Mouse (Mus musculus) stomach, postnatal 0 days (tissue): ENCODE measurements at regions not wholly inside any gene's neighbourhood (a gene's known extent, or its start where the extent isn't known, plus 50 kb on each side); places are given as distances from the start of the nearest gene placed in this dataset.

Experiments used
- CTCF ChIP-seq: IDR thresholded peaks from 2 replicates; pipeline ENCODE4 v1.5.1; 2016; ENCODE audit warnings: antibody characterized with exemption, low read depth, mild to moderate bottlenecking, moderate library complexity
- EP300 ChIP-seq: optimal IDR thresholded peaks from 2 replicates; pipeline ENCODE3; 2016; ENCODE audit warnings: antibody characterized with exemption

GRCm38 (mm10) chr9:14091099-14091930 lies 183.6 kb upstream of the Sesn3 start:
- TF ChIP-seq CTCF: no peak
- TF ChIP-seq EP300: no peak
